Mouse (Mus musculus): Measurements from ENCODE around the gene Serpinb2.

GRCm38 (mm10) chr1:107479909-107480308, 31.3 kb upstream of the Serpinb2 start:
- TF ChIP-seq CTCF (IDR thresholded peaks at IDR 0.05; ENCODE audit: low read depth, low read length) = no peak
- TF ChIP-seq GATA1 (IDR thresholded peaks at IDR 0.05; ENCODE audit: borderline replicate concordance, low read length) = no peak
- no peak for TF ChIP-seq TAL1 (conservative IDR thresholded peaks at IDR 0.05; ENCODE audit: low read depth, low read length)
- no peak for TF ChIP-seq POLR2AphosphoS5 (IDR thresholded peaks at IDR 0.05; ENCODE audit: insufficient replicate concordance, low read depth, low read length)
- TF ChIP-seq GATA2 (IDR thresholded peaks at IDR 0.05; ENCODE audit: borderline replicate concordance, low read depth, low read length) = no peak

All from G1E (cell line).